Mouse (Mus musculus): ENCODE results near the gene Slc15a1.

Slc15a1 gene

GRCm38 (mm10) chr14:121504781-121505484 lies at the start of gene Slc15a1:
TSS of gene Slc15a1 (minus strand) at chr14:121505252.
- DNase-seq: peak; percentile 58

DNA sequence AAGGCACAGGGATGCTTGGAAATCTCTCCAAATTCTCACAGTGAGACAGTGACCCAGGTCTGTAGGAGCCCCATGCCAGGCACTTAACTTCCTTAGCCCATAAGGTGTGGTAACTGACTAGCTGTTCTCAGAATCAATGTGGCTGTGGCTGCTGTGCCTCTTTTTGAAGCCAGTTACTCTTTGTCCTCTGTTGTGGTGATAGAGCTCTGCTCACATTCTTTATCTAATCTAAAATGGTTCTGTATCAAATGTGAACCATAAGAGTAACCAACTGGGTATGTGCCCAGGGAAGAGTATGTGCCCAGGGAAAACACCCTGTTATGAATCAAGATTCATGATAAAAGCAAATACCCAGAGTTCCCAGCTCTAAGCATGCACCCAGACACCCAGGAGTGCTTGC lies 48.7 kb upstream of the Slc15a1 start:
- DNase-seq: no peak

DNA sequence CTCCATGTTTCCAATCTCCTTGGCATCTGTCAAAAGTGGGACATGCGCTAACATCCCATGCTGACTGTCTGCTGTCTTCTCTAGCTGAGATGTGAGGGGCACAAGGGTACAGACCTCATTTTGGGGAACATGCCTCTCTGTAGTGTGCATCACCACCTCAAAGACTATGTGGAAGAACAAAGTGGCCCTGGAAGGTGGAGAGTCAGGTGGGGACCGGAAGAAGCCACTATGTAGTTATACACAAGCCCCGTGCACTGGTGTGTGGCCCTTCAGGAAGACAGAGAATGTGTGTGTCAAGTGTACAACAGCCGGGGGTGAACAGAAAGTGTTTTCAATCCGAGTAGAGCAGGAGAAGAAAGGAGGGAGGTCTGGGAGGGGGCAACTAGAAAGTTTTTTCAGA lies 47.5 kb upstream of the Slc15a1 start:
- no peak for DNase-seq

DNA sequence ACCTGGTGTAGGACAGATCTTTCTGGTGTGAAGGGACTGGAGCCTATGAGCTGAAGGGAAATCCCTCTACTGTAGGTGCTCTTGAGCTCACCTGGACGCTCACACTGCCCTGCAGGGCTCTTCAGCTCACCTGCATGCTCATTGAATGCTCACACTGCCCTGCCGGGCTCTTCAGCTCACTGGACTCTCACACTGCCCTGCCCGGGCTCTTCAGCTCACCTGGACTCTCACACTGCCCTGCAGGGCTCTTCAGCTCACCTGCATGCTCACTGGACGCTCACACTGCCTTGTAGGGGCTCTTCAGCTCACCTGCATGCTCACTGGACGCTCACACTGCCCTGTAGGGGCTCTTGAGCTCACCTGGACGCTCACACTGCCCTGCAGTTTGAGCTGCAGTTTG lies 44.8 kb upstream of the Slc15a1 start:
- DNase-seq: no peak

DNA sequence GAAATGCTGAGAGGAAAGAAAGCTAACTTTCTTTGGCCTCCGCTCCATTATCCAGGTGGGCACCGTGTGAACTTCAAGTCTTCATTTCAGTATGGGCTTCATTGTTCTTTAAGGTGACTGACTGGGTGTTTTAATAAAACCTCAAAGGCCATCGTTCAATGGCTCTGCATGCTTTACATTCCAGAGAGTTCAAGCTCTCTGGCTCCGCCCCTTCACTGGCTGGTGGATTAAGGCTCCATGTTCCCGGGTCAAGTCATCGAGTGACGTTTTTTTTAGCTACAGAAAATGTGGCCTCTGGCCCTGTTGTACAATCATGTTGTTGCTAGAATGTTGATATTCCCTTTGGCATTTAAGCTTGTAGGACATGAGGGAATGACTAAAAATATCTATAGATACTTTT lies 42.7 kb upstream of the Slc15a1 start:
- peak; percentile 61 for DNase-seq

DNA sequence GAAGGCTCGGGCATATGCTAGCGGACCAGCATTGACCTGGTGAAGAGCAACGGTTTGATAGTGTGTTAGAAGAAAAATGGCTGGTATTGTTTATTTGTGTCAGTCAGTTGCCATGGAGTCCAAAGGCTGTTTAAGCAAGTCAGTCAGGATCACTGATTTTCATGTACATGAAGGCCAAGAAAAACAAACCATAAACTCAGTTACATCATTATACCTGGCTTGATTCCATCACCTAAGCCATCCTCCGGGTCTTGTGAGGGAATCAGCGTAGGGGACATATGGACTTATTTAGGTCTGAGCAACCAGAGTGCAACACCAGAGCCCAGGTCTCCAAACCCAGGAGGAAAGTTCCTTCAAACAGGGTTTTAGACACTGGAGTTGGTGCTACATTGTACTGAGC lies 41.6 kb upstream of the Slc15a1 start:
- peak; percentile 32 for DNase-seq

DNA sequence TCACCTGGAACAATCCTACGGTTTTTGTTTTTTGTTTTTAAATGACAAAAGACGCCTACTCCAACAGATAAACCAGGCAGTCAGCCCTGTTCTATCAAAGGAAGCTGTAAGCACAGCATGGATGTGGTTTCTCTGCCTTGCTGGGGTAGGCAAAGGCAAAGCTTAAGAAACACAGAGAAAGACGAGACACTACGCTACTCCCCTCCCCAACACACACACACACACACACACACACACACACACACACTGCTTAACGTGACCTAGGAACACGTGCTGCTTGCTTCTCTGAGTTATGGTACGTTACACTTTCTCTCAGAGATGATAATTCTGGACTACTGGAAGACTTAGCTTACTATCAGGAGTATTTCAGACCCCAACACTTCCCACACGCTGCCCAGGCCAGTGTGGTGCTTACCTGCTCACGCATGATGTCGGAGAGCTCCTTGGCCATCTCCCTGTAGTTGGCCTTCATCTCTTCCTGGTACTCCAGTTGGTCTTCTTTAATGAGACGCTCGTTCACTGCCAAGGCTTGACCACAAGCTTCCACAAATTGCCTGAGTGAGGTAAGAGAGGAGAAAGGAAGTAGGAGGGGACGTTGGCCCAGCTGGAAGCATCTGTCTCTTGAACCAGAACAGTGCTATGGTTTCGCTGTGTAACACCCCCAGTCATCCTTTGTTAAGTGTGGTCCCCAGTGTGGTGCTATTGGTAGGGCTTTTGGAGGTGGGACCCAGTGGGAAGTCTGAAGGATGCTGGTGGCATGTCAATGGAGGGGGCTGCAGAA lies 40.7 kb upstream of the Slc15a1 start:
- no peak for DNase-seq

- DNase-seq: no peak
Measured at GRCm38 (mm10) chr14:121541262-121541661, 36.2 kb upstream of the Slc15a1 start.

DNA sequence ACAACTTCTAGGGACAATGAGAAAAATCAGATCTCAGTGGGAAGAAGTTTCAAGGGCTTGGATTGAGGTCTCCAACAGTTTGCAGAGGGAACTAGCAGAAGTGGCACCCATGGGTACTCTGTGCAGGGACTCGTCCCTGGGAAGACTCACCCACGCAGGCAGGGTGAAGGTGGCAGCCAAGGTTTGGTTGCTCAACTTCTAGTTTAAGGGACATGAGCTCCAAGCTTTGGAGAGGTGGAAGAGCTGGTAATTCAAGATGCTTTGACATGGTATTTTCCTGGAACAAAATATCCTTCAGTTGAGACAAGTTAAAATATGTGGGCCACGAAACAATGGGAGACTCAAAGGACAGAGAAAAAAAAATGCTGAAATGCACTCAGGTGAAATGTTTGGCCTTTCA lies 29.4 kb upstream of the Slc15a1 start:
- no peak for DNase-seq

DNA sequence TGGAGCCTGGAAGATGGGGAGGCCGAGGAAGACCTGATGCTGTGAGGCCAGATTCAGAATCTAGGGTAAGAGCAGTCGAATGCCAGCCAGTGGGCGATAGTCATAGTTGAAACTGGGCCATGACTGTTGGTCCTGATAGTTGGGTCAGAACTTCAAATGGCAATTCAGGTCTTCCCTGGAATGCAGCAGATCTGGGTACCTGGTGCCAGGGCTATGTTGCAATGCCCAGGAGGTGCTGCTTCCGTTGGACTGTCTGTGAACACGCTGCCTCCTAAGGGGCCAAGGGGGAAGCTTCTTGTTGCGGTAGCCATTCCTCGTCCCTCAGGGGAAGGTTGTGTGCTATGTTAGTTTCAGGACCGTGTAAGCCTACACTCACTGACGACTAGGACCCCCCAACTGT lies 25.8 kb upstream of the Slc15a1 start:
- DNase-seq: no peak

GRCm38 (mm10) chr14:121527883-121528282 lies 22.8 kb upstream of the Slc15a1 start:
- DNase-seq: no peak

GRCm38 (mm10) chr14:121527201-121527600 lies 22.1 kb upstream of the Slc15a1 start:
- DNase-seq: no peak

GRCm38 (mm10) chr14:121521709-121522108 lies 16.7 kb upstream of the Slc15a1 start:
- DNase-seq: peak; percentile 46

DNA sequence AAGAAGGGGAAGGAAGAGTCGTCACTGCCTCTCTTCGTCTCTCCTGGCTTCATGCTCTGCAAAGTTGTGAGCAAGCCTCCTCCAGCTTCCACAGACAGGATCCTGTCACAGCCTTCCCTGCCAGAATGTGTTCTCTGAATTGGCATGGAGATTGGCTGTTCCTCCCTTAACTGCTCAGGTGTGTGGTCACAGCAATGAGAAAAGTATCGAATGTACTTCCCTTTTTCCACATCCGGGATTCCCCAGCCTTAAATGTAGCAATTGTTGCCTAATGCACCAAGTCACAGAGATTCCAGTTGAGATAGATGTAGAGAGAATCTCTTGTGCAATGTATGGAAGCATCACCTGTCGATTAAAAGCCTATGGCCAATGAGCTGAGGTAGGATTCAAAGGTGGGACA lies 11.8 kb upstream of the Slc15a1 start:
- DNase-seq: no peak

DNA sequence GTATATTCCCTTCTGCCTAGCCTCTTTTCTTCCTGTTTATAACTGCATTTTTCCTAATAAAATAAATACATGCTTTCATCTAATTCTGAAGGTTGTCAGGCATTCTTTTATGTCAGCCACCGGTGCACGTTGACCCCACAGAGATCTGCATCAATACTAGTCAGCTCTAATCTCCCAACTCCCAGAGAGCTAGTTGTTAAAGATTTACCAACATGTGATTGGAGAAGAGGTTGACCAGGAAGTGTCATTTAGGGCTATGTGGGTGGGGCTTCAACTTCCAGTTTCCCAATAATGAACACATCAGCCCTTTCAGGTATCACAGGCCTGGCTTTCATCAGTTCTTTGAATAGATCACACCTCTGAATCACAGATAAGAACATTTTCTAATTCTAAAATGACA lies 3.9 kb upstream of the Slc15a1 start:
- no peak for DNase-seq

DNA sequence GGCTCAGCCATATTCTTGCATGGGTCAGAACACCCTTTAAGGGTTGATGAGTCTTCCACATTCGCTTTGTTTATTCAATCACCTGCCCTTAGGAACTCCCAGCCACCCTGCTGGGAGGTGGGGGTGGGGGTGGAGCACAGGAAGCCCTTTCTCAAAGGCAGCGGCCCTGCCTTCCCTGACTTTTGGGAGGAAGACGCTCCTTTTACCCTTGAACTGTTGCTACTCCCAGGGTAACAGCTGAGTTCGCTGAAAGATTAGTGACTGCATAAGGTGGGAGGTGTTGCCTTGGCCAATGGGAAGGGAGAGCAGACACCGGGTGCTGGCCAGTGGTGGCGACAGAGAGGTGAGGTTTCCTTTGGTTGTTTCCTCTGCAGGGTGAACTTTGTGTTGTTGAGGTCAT lies 1.3 kb upstream of the Slc15a1 start:
- no peak for DNase-seq

DNA sequence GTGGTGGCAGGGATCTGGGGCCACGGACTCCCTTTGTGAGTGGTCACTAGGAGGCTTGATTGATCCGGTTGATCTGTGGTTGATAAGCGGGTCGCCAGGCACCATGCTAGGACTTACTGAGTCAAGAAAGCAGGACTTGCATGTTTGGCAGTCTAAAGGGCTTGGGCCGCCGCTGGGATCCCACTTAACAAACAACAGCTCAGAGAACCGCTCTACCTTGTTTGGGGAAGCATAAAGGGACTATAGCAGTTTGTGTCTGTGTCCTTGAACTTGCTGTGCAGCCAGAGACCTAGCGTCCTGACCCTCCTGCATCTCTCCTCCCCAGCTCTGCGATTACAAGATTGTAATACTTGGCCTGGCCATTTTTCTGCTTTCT lies 421 bp upstream of the Slc15a1 start:
- DNase-seq: no peak

GRCm38 (mm10) chr14:121500577-121500976 lies 4.5 kb downstream of the Slc15a1 start:
- no peak for DNase-seq

GRCm38 (mm10) chr14:121499769-121500168 lies 5.3 kb downstream of the Slc15a1 start:
- DNase-seq: peak; percentile 11

- no peak for DNase-seq
Measured at GRCm38 (mm10) chr14:121497800-121498199, 7.3 kb downstream of the Slc15a1 start.

- DNase-seq: no peak
Measured at GRCm38 (mm10) chr14:121495741-121496140, 9.3 kb downstream of the Slc15a1 start.

GRCm38 (mm10) chr14:121495120-121495519 lies 9.9 kb downstream of the Slc15a1 start:
- peak; percentile 35 for DNase-seq

GRCm38 (mm10) chr14:121494238-121494637 lies 10.8 kb downstream of the Slc15a1 start:
- DNase-seq: no peak

- no peak for DNase-seq
Measured at GRCm38 (mm10) chr14:121493712-121494111, 11.3 kb downstream of the Slc15a1 start.

DNA sequence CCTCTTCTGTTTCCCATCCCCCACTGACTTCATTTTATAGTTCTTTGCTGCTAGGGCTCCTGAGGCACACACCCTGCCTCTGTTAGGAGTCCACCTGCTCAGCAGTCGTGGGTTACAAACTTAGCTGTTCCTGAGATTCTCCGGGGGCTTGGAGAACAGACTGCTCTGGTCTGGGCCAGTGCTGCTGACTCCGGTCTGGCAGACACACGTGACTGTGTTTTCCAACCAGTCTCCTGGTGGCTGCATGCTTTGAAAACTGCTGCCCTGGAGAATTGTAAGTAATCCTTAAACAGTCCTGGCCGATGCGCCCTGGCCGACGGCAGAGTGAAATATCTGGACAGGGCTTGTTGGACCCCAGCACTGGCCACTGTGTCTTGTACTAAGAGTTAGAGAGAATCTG lies 12.7 kb downstream of the Slc15a1 start:
- no peak for DNase-seq

Measured in lung, postnatal 36 days (tissue).